Mouse (Mus musculus): ENCODE data around the gene Crygc.

- no peak for TF ChIP-seq POLR2A (IDR thresholded peaks at IDR 0.05; ENCODE audit: extremely low read depth, insufficient read depth, low read length)
- no peak for TF ChIP-seq CTCF (IDR thresholded peaks at IDR 0.05; ENCODE audit: low read depth, low read length)
These were observed 36.4 kb upstream of the Crygc start for GRCm38 (mm10) chr1:65109756-65110435.

Measured in liver, adult 2 months (tissue).